Mouse (Mus musculus): ENCODE measurements around the gene Ankrd31.
"Not testable (repeated sequence)": the region's sequence is repeated elsewhere in the genome, so short reads cannot be mapped to it uniquely, and the experiment has no call there.

Ankrd31 gene
- long read RNA-seq, experiment 1, partial matches to known transcripts: 0 of 1 reads
- long read RNA-seq, experiment 1, other reads (novel, unspliced or antisense): 1 of 1 reads
- long read RNA-seq, experiment 2: 0 reads

- intact Hi-C loops (cut with DNase I): no loop called here
Measured at GRCm38 (mm10) chr13:96748109-96748845, at the start of gene Ankrd31. TSS of gene Ankrd31 (plus strand) at chr13:96748272.

DNA sequence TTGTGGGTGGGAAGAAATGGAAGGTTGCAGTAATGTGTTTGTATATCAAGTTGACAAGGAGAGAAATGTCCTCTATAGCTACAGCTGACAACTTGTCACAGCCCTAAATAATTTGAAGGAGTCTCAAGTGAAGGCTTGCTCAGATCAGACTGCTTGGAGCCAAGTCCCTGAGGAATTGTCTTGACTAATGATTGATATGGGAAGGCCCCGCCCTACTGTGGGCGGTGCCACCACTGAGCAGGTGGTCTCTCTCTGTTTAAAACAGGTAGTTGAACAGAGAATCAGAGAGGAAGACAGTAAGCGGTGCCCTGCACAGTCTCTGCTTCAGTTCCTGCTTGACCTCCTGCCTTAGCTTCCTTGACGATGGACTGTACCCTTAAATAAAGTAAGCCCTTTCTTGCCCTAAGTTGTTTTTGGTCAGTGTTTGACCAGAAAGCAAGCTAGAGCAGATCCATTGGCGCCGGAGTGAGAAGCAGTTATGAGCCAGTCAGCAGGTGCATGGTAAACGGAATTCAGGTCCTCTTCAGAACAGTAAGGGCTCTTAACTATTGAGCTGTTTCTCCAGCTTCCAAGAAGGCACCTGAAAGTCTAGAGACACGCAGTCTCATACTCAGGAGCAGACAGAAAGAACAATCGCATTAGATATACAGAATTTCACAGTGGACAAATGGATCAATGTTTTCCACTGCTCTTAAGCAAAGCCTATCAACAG lies 45.3 kb upstream of the Ankrd31 start:
- intact Hi-C loops (cut with DNase I): no loop called here

GRCm38 (mm10) chr13:96709269-96710233 lies 38.5 kb upstream of the Ankrd31 start:
- intact Hi-C loops (cut with DNase I): no loop called here

DNA sequence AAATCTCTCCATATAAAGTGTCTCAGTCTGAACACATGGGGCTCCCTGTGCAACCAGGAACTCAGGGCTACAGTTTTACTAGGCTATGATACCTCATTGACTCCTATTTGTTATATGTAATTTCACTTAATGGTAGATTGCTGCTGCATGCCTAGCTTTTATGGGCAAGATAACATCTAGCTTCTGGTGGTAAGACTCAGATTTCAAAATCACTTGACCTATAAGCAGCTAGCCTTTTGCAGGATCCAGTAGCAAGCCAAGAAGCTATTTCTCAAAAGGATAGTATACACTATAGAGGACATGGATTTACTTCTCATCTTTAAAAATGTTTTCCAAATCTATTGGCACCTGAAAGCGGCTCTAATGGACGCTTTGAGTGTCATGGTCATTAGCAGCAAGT lies 31.8 kb upstream of the Ankrd31 start:
- intact Hi-C loops (cut with DNase I): no loop called here

DNA sequence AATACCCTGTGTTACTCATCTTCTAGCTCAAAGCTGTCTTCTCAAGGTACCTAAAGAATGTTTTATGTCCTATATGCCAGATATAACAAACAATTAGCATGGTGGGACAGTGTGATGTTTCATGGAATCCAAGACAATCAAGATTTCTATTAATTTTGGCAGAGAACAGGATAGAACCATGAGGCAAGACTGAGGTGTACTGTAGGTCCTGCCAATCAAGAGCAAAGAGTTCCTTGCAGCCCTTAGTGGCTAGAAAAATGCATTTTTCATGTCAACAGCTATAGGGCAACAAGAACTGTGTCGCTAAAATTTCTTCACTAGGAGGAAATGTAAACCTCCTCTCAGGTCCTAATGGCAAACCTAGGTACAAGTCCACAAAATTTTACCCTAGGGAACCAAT lies 30.3 kb upstream of the Ankrd31 start:
- intact Hi-C loops (cut with DNase I): no loop called here

- intact Hi-C loops (cut with DNase I): no loop called here
Measured at GRCm38 (mm10) chr13:96720003-96720402, 28.1 kb upstream of the Ankrd31 start.

GRCm38 (mm10) chr13:96728289-96728688 lies 19.8 kb upstream of the Ankrd31 start:
- intact Hi-C loops (cut with DNase I): no loop called here

DNA sequence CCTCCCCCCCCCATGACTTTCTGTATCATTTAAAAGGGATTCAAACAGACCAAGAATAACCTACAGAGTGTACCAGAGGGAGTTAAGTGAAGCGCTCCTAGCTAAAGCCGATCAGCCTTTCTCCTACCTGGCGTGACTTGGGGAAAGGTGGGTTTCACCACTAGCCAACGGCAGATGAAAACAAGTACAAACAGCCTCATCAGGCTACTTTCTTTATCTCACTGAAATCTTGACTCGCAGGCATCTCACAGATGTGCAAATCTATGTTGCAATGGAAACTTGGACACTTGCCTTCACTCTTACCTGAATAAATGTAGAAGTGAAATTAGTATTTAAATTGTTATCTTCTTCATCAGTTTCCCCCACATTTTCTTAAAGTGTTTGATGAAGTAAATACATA lies 18.9 kb upstream of the Ankrd31 start:
- intact Hi-C loops (cut with DNase I): no loop called here

GRCm38 (mm10) chr13:96730116-96730515 lies 18.0 kb upstream of the Ankrd31 start:
- intact Hi-C loops (cut with DNase I): loop anchor here (10.0 kb wide), 2 partner anchors 125 to 325 kb away; no protein-coding TSS in a partner anchor

- intact Hi-C loops (cut with DNase I): loop anchor here (10.0 kb wide), 2 partner anchors 120 to 320 kb away; no protein-coding TSS in a partner anchor
Measured at GRCm38 (mm10) chr13:96735175-96735574, 12.9 kb upstream of the Ankrd31 start.

DNA sequence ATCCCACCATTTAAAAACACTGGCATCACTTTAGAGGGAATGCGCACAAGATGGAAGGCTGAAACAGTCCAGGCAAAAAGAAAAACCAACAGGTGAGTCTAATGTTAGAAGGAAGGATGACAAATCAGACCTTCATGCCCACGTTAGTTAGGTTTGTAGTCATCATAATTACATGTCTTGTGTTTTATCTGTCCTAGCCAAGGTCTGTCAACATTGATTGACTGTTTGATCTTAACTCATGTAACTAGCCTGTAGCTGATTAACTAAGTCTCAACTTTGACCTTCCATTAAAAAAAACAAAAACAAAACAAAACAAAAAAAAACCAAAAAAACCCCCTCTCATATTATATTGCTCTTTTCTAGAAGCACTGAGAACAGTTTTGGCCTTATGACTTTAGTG lies 7.9 kb upstream of the Ankrd31 start:
- intact Hi-C loops (cut with DNase I): no loop called here

- intact Hi-C loops (cut with DNase I): no loop called here
Measured at GRCm38 (mm10) chr13:96742871-96743270, 5.2 kb upstream of the Ankrd31 start.

GRCm38 (mm10) chr13:96746055-96746454 lies 2.0 kb upstream of the Ankrd31 start:
- intact Hi-C loops (cut with DNase I): no loop called here

DNA sequence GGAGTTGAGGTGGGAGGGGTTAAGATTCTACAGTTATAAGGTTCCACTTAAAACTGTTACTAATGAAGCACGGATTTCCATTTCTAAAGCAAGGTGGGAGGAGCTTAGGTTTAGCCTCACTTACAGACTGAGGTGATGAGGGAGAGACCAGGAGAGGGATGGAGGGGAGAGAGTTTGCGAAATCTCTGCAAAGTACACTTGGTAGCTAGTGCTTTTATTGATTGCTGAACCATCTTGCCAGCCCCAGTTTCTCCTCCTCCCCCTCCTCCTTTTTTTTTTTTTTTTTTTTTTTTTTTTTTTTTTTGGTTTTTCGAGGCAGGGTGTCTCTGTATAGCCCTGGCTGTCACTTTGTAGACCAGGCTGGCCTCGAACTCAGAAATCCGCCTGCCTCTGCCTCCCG lies 1.8 kb downstream of the Ankrd31 start:
- intact Hi-C loops (cut with DNase I): no loop called here

DNA sequence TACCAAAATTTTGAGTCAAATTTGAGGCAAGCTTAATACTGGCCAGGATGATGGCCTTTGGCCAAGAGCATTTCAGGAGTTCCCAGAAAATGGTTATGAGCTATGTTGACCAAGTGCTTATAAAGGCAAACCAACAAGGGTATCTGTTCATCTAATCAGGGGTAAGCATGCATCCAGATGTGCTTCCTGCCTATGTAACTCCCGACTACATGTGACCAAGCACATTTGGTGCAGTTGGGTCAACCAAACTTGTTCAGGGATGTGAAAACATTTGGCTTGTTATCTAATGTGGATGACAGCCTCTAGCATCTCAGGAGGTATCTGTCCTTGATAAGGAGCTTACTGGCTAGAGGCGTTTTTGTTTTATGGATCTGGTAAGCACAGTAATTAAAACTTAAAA lies 12.8 kb downstream of the Ankrd31 start:
- intact Hi-C loops (cut with DNase I): no loop called here

DNA sequence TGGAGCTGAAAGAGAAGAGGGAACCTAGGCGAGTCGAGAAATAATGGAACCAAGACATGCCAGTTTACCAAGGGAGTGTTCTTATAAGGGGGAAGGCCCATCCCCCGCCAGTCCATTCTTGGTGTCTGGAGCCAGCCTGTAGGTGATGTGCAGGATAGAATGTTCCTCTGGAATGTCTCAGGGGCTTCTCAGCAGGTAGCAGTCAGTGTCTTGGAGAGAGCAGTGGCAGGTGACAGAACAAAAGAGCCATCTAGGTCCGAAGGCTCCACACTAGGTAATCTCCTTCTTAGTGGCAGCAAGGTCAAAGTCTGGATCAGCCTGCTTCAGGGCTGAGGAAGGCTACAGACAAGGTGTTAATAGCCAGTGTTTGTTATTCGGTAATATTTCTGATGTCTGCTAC lies 38.0 kb downstream of the Ankrd31 start:
- intact Hi-C loops (cut with DNase I): not testable (repeated sequence)

DNA sequence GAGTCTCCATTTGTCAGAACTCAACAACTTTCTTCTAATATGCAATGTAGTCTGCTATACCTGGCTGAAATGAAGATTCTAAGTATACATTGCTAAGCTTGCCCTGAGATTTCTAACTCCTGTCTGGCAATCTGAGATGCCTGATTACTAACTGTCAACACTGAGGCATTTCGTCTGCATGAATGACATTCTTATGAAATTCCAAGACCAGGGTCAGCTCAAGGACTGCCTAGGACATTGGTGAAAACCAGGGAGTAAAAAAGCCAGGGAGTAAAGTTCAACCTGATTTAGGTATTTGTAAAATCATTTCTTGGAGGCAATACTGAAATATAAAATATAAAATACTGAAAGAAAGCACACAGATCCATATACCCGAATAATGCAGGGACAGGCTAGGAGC lies 45.4 kb downstream of the Ankrd31 start:
- intact Hi-C loops (cut with DNase I): no loop called here

DNA sequence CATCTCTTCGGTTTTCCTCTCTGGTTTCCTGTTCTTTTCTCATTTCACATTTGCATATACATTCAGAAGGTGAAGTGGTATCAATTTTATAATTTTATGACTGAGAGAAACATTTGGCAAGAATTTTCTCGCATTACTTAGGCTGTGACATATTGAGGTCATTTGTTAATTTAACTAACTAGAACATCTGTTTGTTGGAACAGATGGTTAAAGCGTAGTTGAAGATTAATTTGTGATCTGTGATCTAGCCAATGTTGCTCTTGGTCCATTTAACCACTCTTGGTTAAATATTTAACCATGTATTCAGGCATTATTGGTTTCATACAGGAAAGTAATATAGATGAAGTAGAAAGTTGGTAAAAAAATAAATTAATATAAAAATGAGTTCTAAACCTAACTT lies 47.2 kb downstream of the Ankrd31 start:
- intact Hi-C loops (cut with DNase I): no loop called here

DNA sequence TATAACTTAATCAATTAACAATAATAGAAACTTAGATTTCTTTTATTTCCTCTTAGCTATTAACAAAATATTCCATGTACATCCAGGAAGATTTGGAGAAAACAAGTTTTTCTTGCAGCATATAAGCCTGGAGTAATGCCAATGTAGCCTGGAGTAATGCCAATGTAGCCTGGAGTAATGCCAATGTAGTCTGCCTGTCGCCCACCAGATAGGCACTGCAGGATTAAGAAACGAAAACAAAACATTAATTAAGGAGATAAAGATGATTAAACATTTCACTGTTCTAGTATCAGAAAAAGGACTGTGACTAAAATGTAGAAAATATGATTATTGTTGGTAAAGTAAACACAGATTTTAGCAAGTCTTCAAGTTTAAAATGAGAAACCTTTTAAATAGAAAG lies 49.4 kb downstream of the Ankrd31 start:
- intact Hi-C loops (cut with DNase I): no loop called here

DNA sequence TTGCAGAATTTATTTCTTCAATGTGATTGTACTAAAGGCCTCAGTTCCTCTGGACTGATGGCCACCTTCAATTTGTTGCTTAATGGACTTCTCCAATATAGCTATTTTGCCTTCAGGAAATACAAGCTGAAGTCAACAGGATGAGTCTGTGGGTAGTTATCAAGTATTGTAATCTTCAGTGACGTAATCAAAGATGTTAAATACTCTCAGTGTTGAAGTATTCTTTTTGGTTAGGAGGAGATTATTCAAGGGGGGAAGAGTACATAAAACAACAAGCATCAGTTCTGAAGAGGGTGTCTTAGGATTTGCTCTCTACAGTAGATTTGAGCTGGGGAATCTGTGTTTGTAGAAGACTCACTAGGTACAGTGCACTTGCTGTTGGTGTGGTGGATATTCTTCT lies 101.7 kb downstream of the Ankrd31 start:
- intact Hi-C loops (cut with DNase I): loop anchor here (10.0 kb wide), 3 partner anchors 115 to 205 kb away; no protein-coding TSS in a partner anchor

- intact Hi-C loops (cut with DNase I): loop anchor here (10.0 kb wide), 3 partner anchors 117 to 203 kb away; no protein-coding TSS in a partner anchor
Measured at GRCm38 (mm10) chr13:96852133-96852532, 104.1 kb downstream of the Ankrd31 start.
